Mouse (Mus musculus) mouse embryonic stem cell (cell line): ENCODE results near the gene Gm21969.

Experiments used
- in situ Hi-C, 2 experiments: fragments of 300-500 bp; cut with MboI; formaldehyde crosslinking; loops; 1 replicate in 1 of 2; 3 replicates in 1 of 2; pipeline ENCODE4 v1.14.3; 2019 to 2020; ENCODE audit warnings: low sequenced_read_pairs in 2 of 2, low pct_unique_long_range_greater_than_20kb in 1 of 2, mixed read lengths in 1 of 2; ENCODE audit not compliant: unreplicated experiment in 1 of 2

The Gm21969 gene

GRCm38 (mm10) chr4:139601519-139602356 lies 1.2 kb upstream of the Gm21969 start:
- in situ Hi-C loops: no loop called here

- in situ Hi-C loops: no loop called here
Observed at GRCm38 (mm10) chr4:139605216-139605615, 2.2 kb downstream of the Gm21969 start.

GRCm38 (mm10) chr4:139606732-139607131 lies 3.7 kb downstream of the Gm21969 start:
- in situ Hi-C loops: no loop called here

GRCm38 (mm10) chr4:139608975-139609374 lies 6.0 kb downstream of the Gm21969 start:
- in situ Hi-C loops: no loop called here

- in situ Hi-C loops: no loop called here
Observed at GRCm38 (mm10) chr4:139610954-139611353, 8.0 kb downstream of the Gm21969 start.

- in situ Hi-C loops: no loop called here
Observed at GRCm38 (mm10) chr4:139611542-139611953, 8.6 kb downstream of the Gm21969 start.

GRCm38 (mm10) chr4:139614524-139615260 lies 11.7 kb downstream of the Gm21969 start:
- in situ Hi-C loops: no loop called here

GRCm38 (mm10) chr4:139616276-139617000 lies 13.5 kb downstream of the Gm21969 start:
- in situ Hi-C loops: no loop called here

- in situ Hi-C loops: no loop called here
Observed at GRCm38 (mm10) chr4:139617001-139617364, 14.0 kb downstream of the Gm21969 start.

- in situ Hi-C loops: no loop called here
Observed at GRCm38 (mm10) chr4:139619765-139620164, 16.8 kb downstream of the Gm21969 start.

- in situ Hi-C loops: no loop called here
Observed at GRCm38 (mm10) chr4:139622373-139623282, 19.6 kb downstream of the Gm21969 start, which contains the start of gene Aldh4a1. Gene Aldh4a1 (plus strand): TSS chr4:139622866.

GRCm38 (mm10) chr4:139623434-139624115 lies 20.6 kb downstream of the Gm21969 start:
- in situ Hi-C loops: no loop called here

GRCm38 (mm10) chr4:139624116-139624489 lies 21.1 kb downstream of the Gm21969 start:
- in situ Hi-C loops: no loop called here

- in situ Hi-C loops: loop anchor here in 1 of 2 experiments (25.0 kb wide), 1 partner anchor 112 kb away; no protein-coding TSS in a partner anchor
Observed at GRCm38 (mm10) chr4:139624706-139625105, 21.7 kb downstream of the Gm21969 start.

- in situ Hi-C loops: loop anchor here in 1 of 2 experiments (25.0 kb wide), 1 partner anchor 115 kb away; no protein-coding TSS in a partner anchor
Observed at GRCm38 (mm10) chr4:139627361-139627760, 24.4 kb downstream of the Gm21969 start.

- in situ Hi-C loops: loop anchor here in 1 of 2 experiments (25.0 kb wide), 1 partner anchor 118 kb away; no protein-coding TSS in a partner anchor
Observed at GRCm38 (mm10) chr4:139630171-139630570, 27.2 kb downstream of the Gm21969 start.

GRCm38 (mm10) chr4:139631141-139631540 lies 28.2 kb downstream of the Gm21969 start:
- in situ Hi-C loops: loop anchor here in 1 of 2 experiments (25.0 kb wide), 1 partner anchor 119 kb away; no protein-coding TSS in a partner anchor
